Mouse (Mus musculus): ENCODE measurements at regions not wholly inside any gene's neighbourhood (a gene's known extent, or its start where the extent isn't known, plus 50 kb on each side); places are given as distances from the start of the nearest gene placed in this dataset.

GRCm38 (mm10) chr2:48498047-48498723 lies 315.7 kb upstream of the Acvr2a start:
- H3K4me3 ChIP-seq (replicated peaks; ENCODE audit: insufficient read depth, low read depth, low read length): no peak overlapping the region
- TF ChIP-seq CTCF (IDR thresholded peaks at IDR 0.05; ENCODE audit: borderline replicate concordance, insufficient read depth, low read depth, low read length) (no peak), POLR2A (IDR thresholded peaks at IDR 0.05; ENCODE audit: borderline replicate concordance, insufficient read depth, low read length) (no peak)
- 96% methylated on average over 5 of the region's 5 CpGs for WGBS

GRCm38 (mm10) chr2:48499396-48499795 lies 314.5 kb upstream of the Acvr2a start:
- 73% methylated on average over 6 of the region's 6 CpGs for WGBS
- no peaks in the 10 kb centered on the region for H3K27me3 ChIP-seq (ENCODE audit: control insufficient read depth, insufficient read depth, low read length)
- TF ChIP-seq CTCF (IDR thresholded peaks at IDR 0.05; ENCODE audit: borderline replicate concordance, insufficient read depth, low read depth, low read length): no peak
- TF ChIP-seq POLR2A (IDR thresholded peaks at IDR 0.05; ENCODE audit: borderline replicate concordance, insufficient read depth, low read length): no peak

More at GRCm38 (mm10) chr2:48498047-48498723, 315.7 kb upstream of the Acvr2a start:
- no peaks in the 10 kb centered on the region for H3K27me3 ChIP-seq (ENCODE audit: control insufficient read depth, insufficient read depth, low read length)
- H3K4me1 ChIP-seq (ENCODE audit: control insufficient read depth, insufficient read depth, low read length): no peaks in the 10 kb centered on the region
- no peak overlapping the region for H3K27ac ChIP-seq (ENCODE audit: insufficient read depth, low read length)
- DNase-seq: no peak

DNA sequence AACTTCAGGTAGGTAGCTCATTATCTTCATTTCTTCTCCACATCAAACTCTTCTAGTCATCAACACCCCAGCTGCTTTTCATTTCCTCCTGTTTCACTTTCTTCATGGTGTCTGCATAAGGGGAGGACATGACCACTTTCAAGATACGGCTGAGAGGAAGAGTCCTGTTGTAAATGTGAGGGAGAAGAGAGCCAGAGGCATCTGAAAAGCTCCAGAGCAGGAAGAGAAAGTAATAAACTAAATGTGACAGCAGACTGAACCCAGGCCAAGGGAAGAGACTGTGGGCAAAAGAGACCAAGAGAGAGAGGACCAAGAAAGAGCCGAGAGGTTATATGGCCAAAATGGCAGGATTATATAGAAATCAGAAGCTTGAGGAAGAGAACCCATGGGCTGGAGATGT lies 312.5 kb upstream of the Acvr2a start:
- WGBS: 63% methylated on average over 2 of the region's 2 CpGs
- H3K4me1 ChIP-seq (ENCODE audit: control insufficient read depth, insufficient read depth, low read length): no peaks in the 10 kb centered on the region
- H3K4me3 ChIP-seq (replicated peaks; ENCODE audit: insufficient read depth, low read depth, low read length): no peak overlapping the region
- TF ChIP-seq CTCF (IDR thresholded peaks at IDR 0.05; ENCODE audit: borderline replicate concordance, insufficient read depth, low read depth, low read length): no peak
- no peak for TF ChIP-seq POLR2A (IDR thresholded peaks at IDR 0.05; ENCODE audit: borderline replicate concordance, insufficient read depth, low read length)
- no peaks in the 10 kb centered on the region for H3K27me3 ChIP-seq (ENCODE audit: control insufficient read depth, insufficient read depth, low read length)
- no peak overlapping the region for H3K27ac ChIP-seq (ENCODE audit: insufficient read depth, low read length)
- DNase-seq: no peak

More at GRCm38 (mm10) chr2:48499396-48499795, 314.5 kb upstream of the Acvr2a start:
- Histone ChIP-seq H3K4me3 (replicated peaks; ENCODE audit: insufficient read depth, low read depth, low read length) (no peak overlapping the region), H3K4me1 (ENCODE audit: control insufficient read depth, insufficient read depth, low read length) (no peaks in the 10 kb centered on the region), H3K27ac (ENCODE audit: insufficient read depth, low read length) (no peak overlapping the region)
- DNase-seq: no peak

- Histone ChIP-seq H3K27me3 (ENCODE audit: control insufficient read depth, insufficient read depth, low read length) (no peaks in the 10 kb centered on the region), H3K27ac (ENCODE audit: insufficient read depth, low read length) (no peak overlapping the region), H3K4me3 (replicated peaks; ENCODE audit: insufficient read depth, low read depth, low read length) (no peak overlapping the region), H3K4me1 (ENCODE audit: control insufficient read depth, insufficient read depth, low read length) (no peaks in the 10 kb centered on the region)
- no peak for DNase-seq
- TF ChIP-seq POLR2A (IDR thresholded peaks at IDR 0.05; ENCODE audit: borderline replicate concordance, insufficient read depth, low read length) (no peak), CTCF (IDR thresholded peaks at IDR 0.05; ENCODE audit: borderline replicate concordance, insufficient read depth, low read depth, low read length) (no peak)
These were observed 300.1 kb upstream of the Acvr2a start for GRCm38 (mm10) chr2:48513848-48514247.

GRCm38 (mm10) chr2:48519838-48520404 lies 294.0 kb upstream of the Acvr2a start:
- TF ChIP-seq CTCF (IDR thresholded peaks at IDR 0.05; ENCODE audit: borderline replicate concordance, insufficient read depth, low read depth, low read length): no peak
- no peak for TF ChIP-seq POLR2A (IDR thresholded peaks at IDR 0.05; ENCODE audit: borderline replicate concordance, insufficient read depth, low read length)

DNA sequence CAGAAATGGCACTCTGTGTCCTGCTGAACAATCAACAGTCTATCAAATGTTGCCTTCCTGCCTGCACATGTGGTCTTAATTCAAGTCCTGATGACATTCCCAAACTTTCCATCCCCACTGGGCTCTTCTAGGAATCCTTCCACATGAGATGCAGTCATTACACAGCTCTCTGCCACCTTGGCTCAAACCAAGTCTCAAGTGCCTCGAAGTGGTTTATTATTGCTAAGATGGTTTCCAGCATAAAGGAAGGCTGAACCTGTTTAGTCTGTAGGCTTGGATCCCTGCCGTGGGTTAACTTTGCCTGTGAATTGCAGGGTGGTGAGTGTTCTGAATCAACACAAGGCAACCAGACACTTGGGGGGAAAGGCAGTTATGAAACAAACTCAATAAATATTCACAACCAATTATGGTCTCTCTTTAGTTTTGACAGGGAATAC lies 293.4 kb upstream of the Acvr2a start:
- no peaks in the 10 kb centered on the region for H3K4me1 ChIP-seq (ENCODE audit: control insufficient read depth, insufficient read depth, low read length)
- no peak overlapping the region for H3K27ac ChIP-seq (ENCODE audit: insufficient read depth, low read length)
- 66% methylated on average over 2 of the region's 2 CpGs for WGBS
- H3K27me3 ChIP-seq (ENCODE audit: control insufficient read depth, insufficient read depth, low read length): no peaks in the 10 kb centered on the region
- DNase-seq: no peak
- H3K4me3 ChIP-seq (replicated peaks; ENCODE audit: insufficient read depth, low read depth, low read length): no peak overlapping the region
- TF ChIP-seq CTCF (IDR thresholded peaks at IDR 0.05; ENCODE audit: borderline replicate concordance, insufficient read depth, low read depth, low read length) (no peak), POLR2A (IDR thresholded peaks at IDR 0.05; ENCODE audit: borderline replicate concordance, insufficient read depth, low read length) (no peak)

More at GRCm38 (mm10) chr2:48519838-48520404, 294.0 kb upstream of the Acvr2a start:
- Histone ChIP-seq H3K27me3 (ENCODE audit: control insufficient read depth, insufficient read depth, low read length) (no peaks in the 10 kb centered on the region), H3K27ac (ENCODE audit: insufficient read depth, low read length) (no peak overlapping the region), H3K4me1 (ENCODE audit: control insufficient read depth, insufficient read depth, low read length) (no peaks in the 10 kb centered on the region), H3K4me3 (replicated peaks; ENCODE audit: insufficient read depth, low read depth, low read length) (no peak overlapping the region)
- DNase-seq: no peak
- WGBS: 76% methylated on average over 5 of the region's 5 CpGs

DNA sequence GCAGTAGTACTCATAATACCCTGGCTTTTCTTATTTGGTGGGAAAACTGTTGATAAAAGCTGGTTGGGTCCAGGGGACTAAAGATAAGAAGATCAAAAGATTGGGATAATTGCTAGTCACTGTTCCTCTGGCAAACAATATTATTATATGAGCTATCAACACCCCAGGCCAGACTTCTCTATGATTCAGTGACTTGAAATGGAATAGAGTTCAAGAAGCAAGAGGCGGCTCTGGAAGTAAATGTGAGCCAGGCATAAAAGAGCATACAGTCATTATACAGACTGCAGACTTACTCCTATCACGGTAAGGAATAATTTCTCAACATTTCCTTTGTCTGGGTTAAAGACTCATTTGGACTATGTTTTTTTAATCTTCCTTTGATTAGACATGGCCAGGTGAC lies 278.5 kb upstream of the Acvr2a start:
- DNase-seq: no peak
- Histone ChIP-seq H3K27me3 (ENCODE audit: control insufficient read depth, insufficient read depth, low read length) (no peaks in the 10 kb centered on the region), H3K27ac (ENCODE audit: insufficient read depth, low read length) (no peak overlapping the region), H3K4me3 (replicated peaks; ENCODE audit: insufficient read depth, low read depth, low read length) (no peak overlapping the region), H3K4me1 (ENCODE audit: control insufficient read depth, insufficient read depth, low read length) (no peaks in the 10 kb centered on the region)
- TF ChIP-seq POLR2A (IDR thresholded peaks at IDR 0.05; ENCODE audit: borderline replicate concordance, insufficient read depth, low read length): no peak
- TF ChIP-seq CTCF (IDR thresholded peaks at IDR 0.05; ENCODE audit: borderline replicate concordance, insufficient read depth, low read depth, low read length): no peak
- WGBS: 92% methylated on average over 2 of the region's 2 CpGs

GRCm38 (mm10) chr2:48536930-48537329 lies 277.0 kb upstream of the Acvr2a start:
- no peaks in the 10 kb centered on the region for H3K4me1 ChIP-seq (ENCODE audit: control insufficient read depth, insufficient read depth, low read length)
- no peak for DNase-seq
- TF ChIP-seq CTCF (IDR thresholded peaks at IDR 0.05; ENCODE audit: borderline replicate concordance, insufficient read depth, low read depth, low read length) (no peak), POLR2A (IDR thresholded peaks at IDR 0.05; ENCODE audit: borderline replicate concordance, insufficient read depth, low read length) (no peak)
- H3K27ac ChIP-seq (ENCODE audit: insufficient read depth, low read length): no peak overlapping the region
- WGBS: 92% methylated on average over 4 of the region's 4 CpGs
- no peaks in the 10 kb centered on the region for H3K27me3 ChIP-seq (ENCODE audit: control insufficient read depth, insufficient read depth, low read length)
- H3K4me3 ChIP-seq (replicated peaks; ENCODE audit: insufficient read depth, low read depth, low read length): no peak overlapping the region
